Mouse (Mus musculus) heart, postnatal 0 days (tissue): ENCODE measurements around the gene Flywch2. TPM values are rescaled to one million over a fixed set of nuclear protein-coding genes. Genes with fewer than 3 reads are reported as not detected.
A peak's percentile ranks its signal among the peaks of the same experiment; 100 is the strongest.

Experiments
- ATAC-seq: fragments of 200-750 bp; cut with Nextera tagmentation; 2 replicates; pipeline ENCODE4 v1.8.0; 2017; ENCODE audit warnings: low read depth, moderate number of reproducible peaks, moderate library complexity; ENCODE audit not compliant: insufficient read depth
- DNase-seq: peaks from one replicate; pipeline ENCODE4 v3.0.0-alpha.2; 2016; ENCODE audit warnings: low spot score
- H3K27ac ChIP-seq: fragments of 300-500 bp; sonication (generic); 2 replicates; pipeline ENCODE4 v1.5.1; 2014; ENCODE audit warnings: low read depth, mild to moderate bottlenecking
- H3K27me3 ChIP-seq: fragments of 300-500 bp; sonication (generic); 2 replicates; pipeline ENCODE4 v1.6.1; 2014; ENCODE audit warnings: low read length, mixed read lengths; ENCODE audit not compliant: control insufficient read depth, insufficient read depth
- H3K36me3 ChIP-seq: fragments of 300-500 bp; sonication (generic); replicated peaks from 2 replicates; pipeline ENCODE4 v1.6.1; 2014; ENCODE audit warnings: low read length, mixed read lengths; ENCODE audit not compliant: control insufficient read depth, insufficient read depth
- H3K4me1 ChIP-seq: fragments of 300-500 bp; sonication (generic); 2 replicates; pipeline ENCODE4 v1.6.1; 2014; ENCODE audit warnings: antibody characterized with exemption; ENCODE audit not compliant: control insufficient read depth, insufficient read depth
- H3K4me2 ChIP-seq: fragments of 300-500 bp; sonication (generic); 2 replicates; pipeline ENCODE4 v1.6.1; 2014; ENCODE audit warnings: low read depth, mild to moderate bottlenecking, low read length, moderate library complexity
- H3K4me3 ChIP-seq: fragments of 300-500 bp; sonication (generic); 2 replicates; pipeline ENCODE4 v1.5.1; 2014; ENCODE audit warnings: low read depth, low read length
- H3K9ac ChIP-seq: fragments of 300-500 bp; sonication (generic); replicated peaks from 2 replicates; pipeline ENCODE4 v1.6.1; 2014; ENCODE audit warnings: low read depth, low read length, mixed read lengths
- H3K9me3 ChIP-seq: fragments of 300-500 bp; sonication (generic); replicated peaks from 2 replicates; pipeline ENCODE4 v1.6.1; 2016; ENCODE audit warnings: low read length; ENCODE audit not compliant: control insufficient read depth
- CTCF ChIP-seq: IDR thresholded peaks from 2 replicates; pipeline ENCODE4 v1.5.1; 2016; ENCODE audit warnings: antibody characterized with exemption, control low read depth, low read depth
- EP300 ChIP-seq: IDR thresholded peaks from 2 replicates; pipeline ENCODE4 v1.6.1; 2016; ENCODE audit warnings: antibody characterized with exemption, low read depth
- WGBS: fragments of 180-500 bp; shearing (Covaris S2); extraction: QIAGEN DNeasy Blood & Tissue Kit; methylation state at CpG from one replicate; pipeline ENCODE4 v1.1.7; 2014; 5-methylcytosine and 5-hydroxymethylcytosine counted together
- polyA plus RNA-seq: library from polyadenylated mRNA; unstranded; fragments of >200 nt; fragmentation: Nextera tagmentation; extraction: Ambion mirVana; gene quantifications from 2 replicates; pipeline ENCODE4 v1.2.1, GENCODE M21; 2015
- total RNA-seq: library from RNA; depleted of rRNA; stranded (reverse); fragments of >200 nt; gene quantifications from 2 replicates; pipeline ENCODE4 v1.2.3, GENCODE M21; 2014; ENCODE audit warnings: low replicate concordance

Flywch2 gene
- total and polyA plus RNA-seq, 2 experiments from 2014 or later = 4.9 TPM; not detected in 1

GRCm38 (mm10) chr17:23802746-23803365, 17.0 kb upstream of the Flywch2 start:
- peak; percentile 95 for ATAC-seq
- under 1% methylated on average over 59 of the region's 60 CpGs for WGBS

GRCm38 (mm10) chr17:23801627-23802026, 15.7 kb upstream of the Flywch2 start:
- no peaks in the 10 kb centered on the region for H3K36me3 ChIP-seq
- no peak overlapping the region for H3K27ac ChIP-seq
- ATAC-seq (no peak), DNase-seq (no peak)
- H3K9ac ChIP-seq = no peak overlapping the region
- H3K4me2 ChIP-seq = no peak overlapping the region
- H3K4me3 ChIP-seq = no peak overlapping the region
- 96% methylated on average over 10 of the region's 10 CpGs for WGBS
- peaks cover 21% of the 10 kb centered on the region for H3K4me1 ChIP-seq
- peaks cover 5% of the 10 kb centered on the region; the same call in 1 of the 2 replicates for H3K9me3 ChIP-seq
- TF ChIP-seq EP300 = no peak
- TF ChIP-seq CTCF = no peak
- H3K27me3 ChIP-seq = no peaks in the 10 kb centered on the region

More at GRCm38 (mm10) chr17:23802746-23803365, 17.0 kb upstream of the Flywch2 start:
- Histone ChIP-seq H3K27me3 (no peaks in the 10 kb centered on the region), H3K9me3 (peaks cover 5% of the 10 kb centered on the region; the same call in 1 of the 2 replicates), H3K4me3 (peak overlapping the region; percentile 91), H3K27ac (peak overlapping the region; percentile 95), H3K4me1 (peaks cover 30% of the 10 kb centered on the region), H3K4me2 (peak overlapping the region; percentile 80), H3K9ac (peak overlapping the region; percentile 86), H3K36me3 (peaks cover 3% of the 10 kb centered on the region; the same call in 1 of the 2 replicates)
- no peak for TF ChIP-seq EP300
- no peak for TF ChIP-seq CTCF
- DNase-seq = peak; percentile 100

- Histone ChIP-seq H3K4me3 (no peak overlapping the region), H3K27ac (no peak overlapping the region), H3K36me3 (no peaks in the 10 kb centered on the region), H3K4me2 (no peak overlapping the region), H3K9me3 (peaks cover 5% of the 10 kb centered on the region; the same call in 1 of the 2 replicates), H3K4me1 (no peaks in the 10 kb centered on the region), H3K27me3 (no peaks in the 10 kb centered on the region), H3K9ac (no peak overlapping the region)
- no peak for ATAC-seq
- DNase-seq = no peak
- TF ChIP-seq CTCF (no peak), EP300 (no peak)
- 61% methylated on average over 7 of the region's 7 CpGs for WGBS
These were observed 11.4 kb upstream of the Flywch2 start for GRCm38 (mm10) chr17:23797316-23797715.

- H3K9ac ChIP-seq = no peak overlapping the region
- WGBS = 94% methylated on average over 8 of the region's 8 CpGs
- no peak overlapping the region for H3K27ac ChIP-seq
- H3K36me3 ChIP-seq = no peaks in the 10 kb centered on the region
- peaks cover 6% of the 10 kb centered on the region for H3K4me1 ChIP-seq
- DNase-seq (no peak), ATAC-seq (no peak)
- TF ChIP-seq EP300 (no peak), CTCF (no peak)
- H3K27me3 ChIP-seq = no peaks in the 10 kb centered on the region
- H3K4me2 ChIP-seq = no peak overlapping the region
- peaks cover under 1% of the 10 kb centered on the region; the same call in 1 of the 2 replicates for H3K9me3 ChIP-seq
- no peak overlapping the region for H3K4me3 ChIP-seq
These were observed 9.4 kb upstream of the Flywch2 start for GRCm38 (mm10) chr17:23795323-23795722.

- H3K9me3 ChIP-seq = no peaks in the 10 kb centered on the region
- peak overlapping the region; percentile 46 for H3K4me3 ChIP-seq
- 0 out of 2 replicates have a peak, but pooled peaks have one; percentile 31 for ATAC-seq
- H3K27ac ChIP-seq = peak overlapping the region; percentile 86; the same call in 1 of the 2 replicates
- no peak for DNase-seq
- WGBS = 47% methylated on average over 2 of the region's 2 CpGs
- H3K9ac ChIP-seq = peak overlapping the region; percentile 69; the same call in 1 of the 2 replicates
- no peak for TF ChIP-seq CTCF
- TF ChIP-seq EP300 = no peak
- H3K4me1 ChIP-seq = peaks cover 22% of the 10 kb centered on the region
- H3K4me2 ChIP-seq = peak overlapping the region; percentile 63
- H3K27me3 ChIP-seq = no peaks in the 10 kb centered on the region
- H3K36me3 ChIP-seq = no peaks in the 10 kb centered on the region
These were observed 5.1 kb upstream of the Flywch2 start for GRCm38 (mm10) chr17:23791079-23791357.
